Mouse (Mus musculus) heart, embryonic 12.5 days (tissue): ENCODE measurements around the gene Eci1. TPM values are rescaled to one million over a fixed set of nuclear protein-coding genes. Genes with fewer than 3 reads are reported as not detected.
"Not testable (repeated sequence)": the region's sequence is repeated elsewhere in the genome, so short reads cannot be mapped to it uniquely, and the experiment has no call there.

Experiments
- ATAC-seq: fragments of 200-750 bp; cut with Nextera tagmentation; 2 replicates; pipeline ENCODE4 v1.8.0; 2017; ENCODE audit warnings: moderate TSS enrichment, moderate library complexity; ENCODE audit not compliant: insufficient number of reproducible peaks, low FRiP score
- H3K27ac ChIP-seq: fragments of 300-500 bp; sonication (generic); 2 replicates; pipeline ENCODE4 v1.5.1; 2016; ENCODE audit warnings: mild to moderate bottlenecking, moderate library complexity; ENCODE audit not compliant: poor library complexity, severe bottlenecking
- H3K27me3 ChIP-seq: fragments of 300-500 bp; sonication (generic); replicated peaks from 2 replicates; pipeline ENCODE4 v1.6.1; 2016; ENCODE audit warnings: mild to moderate bottlenecking, moderate library complexity
- H3K36me3 ChIP-seq: fragments of 300-500 bp; sonication (generic); 2 replicates; pipeline ENCODE4 v1.6.1; 2016; ENCODE audit warnings: mild to moderate bottlenecking, moderate library complexity
- H3K4me1 ChIP-seq: fragments of 300-500 bp; sonication (generic); replicated peaks from 2 replicates; pipeline ENCODE4 v1.6.1; 2016; ENCODE audit warnings: mild to moderate bottlenecking
- H3K4me2 ChIP-seq: fragments of 300-500 bp; sonication (generic); 2 replicates; pipeline ENCODE4 v1.6.1; 2016; ENCODE audit warnings: mild to moderate bottlenecking, moderate library complexity
- H3K4me3 ChIP-seq: fragments of 300-500 bp; sonication (generic); 2 replicates; pipeline ENCODE4 v1.5.1; 2016; ENCODE audit warnings: mild to moderate bottlenecking
- H3K9ac ChIP-seq: fragments of 300-500 bp; sonication (generic); 2 replicates; pipeline ENCODE4 v1.6.1; 2016; ENCODE audit warnings: mild to moderate bottlenecking, moderate library complexity
- H3K9me3 ChIP-seq: fragments of 300-500 bp; sonication (generic); replicated peaks from 2 replicates; pipeline ENCODE4 v1.6.1; 2016; ENCODE audit warnings: mild to moderate bottlenecking, moderate library complexity
- WGBS: fragments of 180-500 bp; shearing (Covaris S2); methylation state at CpG from one replicate; pipeline ENCODE4 v1.1.7; 2016; 5-methylcytosine and 5-hydroxymethylcytosine counted together
- polyA plus RNA-seq: library from polyadenylated mRNA; unstranded; fragments of >200 nt; fragmentation: Nextera tagmentation; extraction: Ambion mirVana; gene quantifications from 2 replicates; pipeline ENCODE4 v1.2.1, GENCODE M21; 2016

Gene Eci1
- polyA plus RNA-seq, 1 experiment from 2014 or later, result 209 TPM

DNA sequence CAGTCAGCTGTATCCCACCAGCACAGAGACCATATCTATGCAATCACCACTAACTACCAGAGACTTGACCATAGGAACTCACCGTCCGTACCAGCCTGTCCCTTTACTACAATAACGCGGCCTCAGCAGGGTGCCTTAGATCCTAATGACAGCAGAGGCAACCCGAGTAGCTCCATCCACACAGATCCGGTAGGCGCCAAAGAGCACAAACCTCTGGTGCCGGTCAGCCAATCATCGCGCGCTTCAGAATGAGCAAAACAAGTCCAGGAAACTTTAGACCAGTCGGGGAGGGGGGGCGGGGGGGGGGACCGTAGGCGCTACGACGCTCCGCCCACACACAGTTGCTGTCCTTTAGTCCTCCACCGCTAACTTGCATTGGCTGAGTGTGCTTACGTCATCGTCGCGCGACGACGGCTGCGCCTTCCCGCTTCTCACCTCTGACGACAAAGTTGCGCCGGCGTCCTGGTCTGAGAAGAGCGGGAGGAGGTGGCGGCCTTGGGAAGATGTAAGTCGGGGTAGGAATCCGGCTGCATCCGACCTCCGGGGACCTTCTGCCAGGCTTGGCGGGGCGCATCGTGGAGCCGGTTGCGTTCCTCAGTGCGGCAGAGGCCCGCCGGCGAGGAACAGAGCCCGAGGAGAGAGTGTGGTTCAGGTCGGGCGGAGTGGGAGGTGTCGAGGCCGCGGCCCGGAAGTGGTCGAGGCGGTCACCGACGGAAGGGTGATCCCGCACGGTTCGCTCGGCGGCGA lies 12.0 kb upstream of the Eci1 start, which contains the start of gene Rnps1:
Gene Rnps1, plus strand, starts transcription at position 336 of the 747 bp plus-strand sequence.
- H3K27me3 ChIP-seq, result no peaks in the 10 kb centered on the region
- H3K27ac ChIP-seq, result peak within 1 kb of the TSS; percentile 96
- peak within 1 kb of the TSS; percentile 99 for H3K4me2 ChIP-seq
- peak within 1 kb of the TSS; percentile 94 for H3K9ac ChIP-seq
- peak; percentile 94 for ATAC-seq
- under 1% methylated on average over 64 of the region's 64 CpGs for WGBS
- peaks cover 52% of the 10 kb centered on the region for H3K36me3 ChIP-seq
- H3K4me1 ChIP-seq, result peaks cover 39% of the 10 kb centered on the region
- H3K9me3 ChIP-seq, result no peaks in the 10 kb centered on the region
- H3K4me3 ChIP-seq, result peak within 1 kb of the TSS; percentile 98

DNA sequence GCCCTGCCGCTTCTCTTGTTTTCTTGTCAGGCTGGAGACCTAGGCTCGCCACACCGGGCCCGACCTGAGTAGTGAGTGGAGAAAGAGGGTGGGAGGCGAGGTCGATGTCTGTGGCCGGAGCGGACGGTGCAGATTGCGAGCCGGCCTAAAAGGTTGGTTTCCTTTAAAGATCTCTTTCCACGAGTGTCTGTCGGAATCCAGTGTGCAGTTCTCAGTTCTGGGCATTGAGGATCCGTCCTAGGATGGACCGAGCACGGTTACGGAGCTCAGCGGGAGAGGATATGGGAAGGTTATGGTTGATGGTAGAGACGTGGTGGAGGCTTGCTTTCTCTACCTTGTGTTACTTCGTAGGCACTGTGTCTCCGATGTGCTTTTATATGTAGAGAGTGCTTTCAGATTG lies 11.4 kb upstream of the Eci1 start:
- ATAC-seq, result no peak
- under 1% methylated on average over 21 of the region's 21 CpGs for WGBS
- peaks cover 52% of the 10 kb centered on the region for H3K36me3 ChIP-seq

DNA sequence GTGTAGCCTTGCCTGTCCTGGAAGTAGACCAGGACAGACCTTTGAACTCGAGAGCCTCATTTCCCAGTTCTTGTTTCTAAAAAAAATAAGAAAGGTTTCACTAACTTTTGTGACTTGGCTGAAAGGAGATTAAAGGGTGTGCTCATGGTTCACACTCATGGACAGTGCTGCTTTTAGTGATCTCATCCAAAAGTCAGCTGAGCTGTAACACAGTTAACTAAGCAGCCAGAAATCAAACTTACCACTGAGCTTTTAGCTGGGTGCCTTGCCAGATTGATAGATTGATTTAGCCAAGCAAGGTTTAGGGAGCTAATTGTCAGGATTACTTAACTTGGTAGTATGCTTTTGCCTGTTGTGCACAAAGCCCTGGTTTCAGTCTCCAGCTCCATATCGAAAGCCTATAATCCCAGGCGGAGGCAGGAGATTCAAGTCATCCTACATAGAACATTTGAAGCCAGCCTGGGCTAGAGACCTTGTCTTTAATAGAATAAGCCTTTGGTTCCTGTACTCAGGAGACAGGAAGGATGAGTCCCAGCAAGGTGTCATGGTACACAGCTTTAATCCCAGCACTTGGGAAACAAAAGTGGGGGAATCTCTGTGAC lies 10.3 kb upstream of the Eci1 start:
- no peaks in the 10 kb centered on the region for H3K27me3 ChIP-seq
- no peaks in the 10 kb centered on the region for H3K9me3 ChIP-seq
- peaks cover 56% of the 10 kb centered on the region for H3K36me3 ChIP-seq
- peak overlapping the region; percentile 99 for H3K4me2 ChIP-seq
- peak overlapping the region; percentile 98 for H3K4me3 ChIP-seq
- no peak for ATAC-seq
- no peak overlapping the region for H3K27ac ChIP-seq
- H3K9ac ChIP-seq, result peak overlapping the region; percentile 94
- WGBS, result 75% methylated on average over 3 of the region's 3 CpGs
- H3K4me1 ChIP-seq, result peaks cover 39% of the 10 kb centered on the region

More for the DNA sequence above, 11.4 kb upstream of the Eci1 start:
- Histone ChIP-seq H3K4me2 (peak overlapping the region; percentile 99), H3K27me3 (no peaks in the 10 kb centered on the region), H3K9me3 (no peaks in the 10 kb centered on the region), H3K4me1 (peaks cover 39% of the 10 kb centered on the region), H3K9ac (peak overlapping the region; percentile 94), H3K4me3 (peak overlapping the region; percentile 98), H3K27ac (peak overlapping the region; percentile 96)

DNA sequence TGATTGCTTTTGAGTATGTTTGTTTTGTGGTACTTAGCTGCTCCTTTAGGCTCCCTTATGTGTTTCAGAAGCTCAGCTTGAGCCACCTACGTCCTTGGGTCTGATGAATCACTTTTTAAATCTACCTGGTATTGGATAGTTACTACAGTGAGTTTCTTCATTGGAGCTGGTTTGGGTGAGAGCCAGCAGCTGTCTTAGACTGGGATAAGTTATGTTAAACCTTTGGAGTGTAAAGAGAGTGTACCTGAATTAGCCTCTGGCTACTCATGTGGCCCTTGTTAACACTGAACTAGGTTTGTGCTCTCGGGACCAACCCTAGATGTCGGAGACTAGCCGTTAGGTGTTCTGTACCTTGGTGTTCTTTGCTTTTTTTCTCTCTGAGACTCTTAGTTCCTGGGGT lies 3.3 kb upstream of the Eci1 start:
- ATAC-seq, result no peak
- Histone ChIP-seq H3K27me3 (no peaks in the 10 kb centered on the region), H3K9ac (no peak overlapping the region), H3K27ac (no peak overlapping the region), H3K4me3 (no peak overlapping the region), H3K9me3 (no peaks in the 10 kb centered on the region), H3K36me3 (peaks cover 71% of the 10 kb centered on the region), H3K4me2 (no peak overlapping the region), H3K4me1 (peaks cover 6% of the 10 kb centered on the region; the same call in 1 of the 2 replicates)
- WGBS, result 95% methylated on average over 4 of the region's 4 CpGs

DNA sequence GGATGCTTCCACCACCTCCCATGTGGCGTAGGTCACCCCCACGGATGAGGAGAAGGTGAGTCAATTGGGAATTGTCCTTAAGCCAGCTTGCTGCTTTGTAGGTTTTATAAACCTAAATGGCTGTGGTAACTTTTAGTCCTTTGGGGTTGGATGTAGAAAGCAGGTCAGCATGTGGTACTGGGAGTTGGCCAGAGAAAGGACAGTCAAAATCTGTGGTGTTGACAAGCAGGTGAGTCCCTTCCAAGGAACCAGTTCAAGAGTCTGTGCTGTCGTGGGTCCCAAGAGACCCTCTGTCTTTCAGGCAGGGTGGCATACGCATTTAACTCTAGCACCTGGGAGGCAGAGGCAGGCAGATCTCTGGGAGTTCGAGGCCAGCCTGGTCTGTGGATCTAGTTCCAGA lies 2.0 kb upstream of the Eci1 start:
- no peaks in the 10 kb centered on the region for H3K27me3 ChIP-seq
- H3K9ac ChIP-seq, result no peak overlapping the region
- H3K4me2 ChIP-seq, result no peak overlapping the region
- H3K27ac ChIP-seq, result no peak overlapping the region
- peaks cover 57% of the 10 kb centered on the region for H3K36me3 ChIP-seq
- WGBS, result 96% methylated on average over 5 of the region's 5 CpGs
- no peak for ATAC-seq
- no peak overlapping the region for H3K4me3 ChIP-seq
- peaks cover 14% of the 10 kb centered on the region for H3K4me1 ChIP-seq
- no peaks in the 10 kb centered on the region for H3K9me3 ChIP-seq

DNA sequence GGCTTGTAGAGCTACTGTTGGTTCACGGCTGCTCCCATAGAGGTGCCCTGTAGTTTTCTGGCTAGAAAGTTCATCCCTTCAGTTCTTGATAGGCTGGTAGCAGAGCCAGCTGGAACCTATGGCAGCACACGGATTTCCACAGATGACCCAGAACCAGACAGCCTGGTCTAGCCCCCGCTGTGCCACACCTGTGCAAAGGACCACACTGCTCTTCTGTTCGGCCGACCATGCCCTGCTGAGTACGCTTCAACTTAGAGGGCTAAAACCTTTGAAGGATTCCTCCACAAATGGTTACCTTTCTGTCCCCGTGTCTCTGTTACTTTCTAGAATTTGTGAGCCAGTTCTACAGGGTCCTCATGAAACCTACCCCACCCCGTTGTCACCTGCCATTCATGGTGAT lies 1.1 kb upstream of the Eci1 start:
- not testable (repeated sequence) for H3K4me3 ChIP-seq, H3K9ac ChIP-seq, H3K27me3 ChIP-seq, H3K9me3 ChIP-seq, ATAC-seq, H3K4me2 ChIP-seq, H3K27ac ChIP-seq
- H3K36me3 ChIP-seq, result peaks cover 48% of the 10 kb centered on the region
- peaks cover 22% of the 10 kb centered on the region for H3K4me1 ChIP-seq
- WGBS, result 94% methylated on average over 6 of the region's 8 CpGs

DNA sequence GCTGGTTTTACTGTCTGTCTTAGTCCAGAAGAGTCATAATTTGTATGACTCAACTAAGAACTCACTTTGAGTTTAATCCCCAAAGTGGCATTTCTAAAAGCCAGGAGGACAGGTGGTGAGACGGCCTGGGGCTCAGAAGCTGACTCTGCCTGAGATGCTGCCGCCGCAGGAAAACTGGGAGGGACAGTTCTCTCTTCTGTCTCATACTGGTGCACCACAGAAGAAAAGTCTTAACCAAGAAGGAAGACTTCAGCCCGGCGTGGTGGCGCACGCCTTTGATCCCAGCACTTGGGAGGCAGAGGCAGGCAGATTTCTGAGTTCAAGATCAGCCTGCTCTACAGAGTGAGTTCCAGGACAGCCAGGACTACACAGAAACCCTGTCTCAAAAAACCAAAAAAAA lies 536 bp upstream of the Eci1 start:
- Histone ChIP-seq H3K27ac (peak overlapping the region; percentile 98; the same call in 1 of the 2 replicates), H3K4me1 (peaks cover 28% of the 10 kb centered on the region), H3K27me3 (no peaks in the 10 kb centered on the region), H3K4me2 (peak overlapping the region; percentile 66), H3K9me3 (no peaks in the 10 kb centered on the region), H3K4me3 (peak overlapping the region; percentile 80; the same call in 1 of the 2 replicates), H3K9ac (no peak overlapping the region), H3K36me3 (peaks cover 43% of the 10 kb centered on the region)
- ATAC-seq, result no peak
- 90% methylated on average over 7 of the region's 7 CpGs for WGBS

DNA sequence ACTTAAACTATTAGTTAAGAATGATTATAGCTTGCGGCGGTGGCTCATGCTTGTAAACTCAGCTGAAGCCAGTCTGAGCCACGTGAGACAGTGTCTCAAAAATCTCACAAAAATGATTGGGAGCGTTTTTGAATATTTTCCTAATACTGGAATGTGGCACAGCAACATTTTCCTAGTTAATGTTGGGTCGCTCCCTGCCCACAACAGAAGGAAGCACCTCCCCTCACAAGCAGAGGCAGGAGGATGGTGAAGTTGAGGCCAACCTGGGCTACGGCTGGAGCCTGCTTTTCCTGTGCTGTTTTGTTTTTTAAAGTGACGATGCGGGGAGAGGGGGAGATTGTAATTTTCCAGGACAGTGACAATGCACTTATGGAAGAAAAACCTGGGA lies 723 bp downstream of the Eci1 start:
- 5% methylated on average over 8 of the region's 8 CpGs for WGBS
- Histone ChIP-seq H3K36me3 (peaks cover 35% of the 10 kb centered on the region), H3K27me3 (no peaks in the 10 kb centered on the region), H3K4me2 (peak overlapping the region; percentile 66), H3K4me1 (peaks cover 28% of the 10 kb centered on the region), H3K9me3 (no peaks in the 10 kb centered on the region), H3K9ac (peak overlapping the region; percentile 92), H3K27ac (peak overlapping the region; percentile 98), H3K4me3 (peak overlapping the region; percentile 80)
- 0 out of 2 replicates have a peak, but pooled peaks have one; percentile 27 for ATAC-seq

DNA sequence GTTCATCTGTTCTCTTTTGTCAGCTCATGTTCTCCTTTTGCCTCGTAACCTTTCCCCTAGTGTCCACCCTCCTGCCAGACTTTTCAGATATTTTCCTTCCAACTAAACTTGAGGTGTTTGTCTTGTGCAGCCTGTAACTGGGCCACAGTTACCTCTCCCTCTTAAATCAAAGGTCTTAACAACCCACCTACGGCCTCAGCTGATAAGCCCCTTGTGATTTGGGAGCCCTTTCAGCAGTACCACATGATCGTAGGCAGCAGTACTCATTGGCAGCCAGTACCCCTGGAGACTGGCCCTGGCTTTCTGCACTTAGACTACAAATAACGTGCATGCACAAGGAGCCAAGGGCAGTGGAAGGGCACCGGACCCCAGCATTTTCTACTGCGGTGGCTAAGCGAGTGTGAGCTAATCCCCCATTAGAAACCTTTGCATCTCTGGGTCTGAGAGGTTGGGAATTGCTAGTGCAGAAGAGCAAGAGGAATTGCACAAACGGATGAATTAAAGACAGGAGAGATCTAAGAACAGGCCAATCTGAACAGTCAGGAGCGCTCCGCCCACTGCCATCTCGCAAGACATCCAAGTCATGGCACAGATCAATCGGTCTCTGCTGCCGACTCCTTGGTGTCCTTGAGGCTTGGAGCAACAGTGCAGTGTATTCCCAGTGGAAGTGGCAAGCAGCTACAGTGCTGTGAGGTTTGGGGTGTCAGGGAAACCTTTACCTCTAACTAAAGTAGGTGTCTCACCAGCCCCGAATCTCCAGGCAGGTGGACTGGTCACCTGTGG lies 3.0 kb downstream of the Eci1 start:
- Histone ChIP-seq H3K9ac (peak overlapping the region; percentile 47), H3K4me3 (no peak overlapping the region; the same call in 1 of the 2 replicates), H3K27ac (peak overlapping the region; percentile 88), H3K27me3 (no peaks in the 10 kb centered on the region), H3K36me3 (peaks cover 33% of the 10 kb centered on the region), H3K4me1 (peaks cover 28% of the 10 kb centered on the region), H3K4me2 (peak overlapping the region; percentile 42), H3K9me3 (no peaks in the 10 kb centered on the region)
- no peak for ATAC-seq
- 61% methylated on average over 14 of the region's 14 CpGs for WGBS

DNA sequence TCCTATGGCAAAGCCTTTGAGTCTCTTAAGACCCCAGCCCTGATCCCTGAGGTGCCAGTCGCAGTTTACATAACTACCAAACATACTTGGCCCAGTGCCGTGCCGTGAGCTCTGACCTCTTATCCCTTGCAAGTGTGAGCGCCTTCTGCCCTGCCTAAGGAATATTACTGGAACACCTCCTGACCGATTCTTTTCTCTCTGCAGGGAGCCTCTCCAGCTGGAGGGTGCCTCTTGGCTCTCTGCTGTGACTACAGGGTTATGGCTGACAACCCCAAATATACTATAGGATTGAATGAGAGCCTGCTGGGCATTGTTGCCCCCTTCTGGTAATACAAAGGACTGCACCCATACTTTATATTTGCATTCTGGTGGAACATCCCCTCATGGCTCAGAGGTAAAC lies 10.6 kb downstream of the Eci1 start:
- Histone ChIP-seq H3K4me2 (no peak overlapping the region), H3K4me3 (no peak overlapping the region), H3K4me1 (no peaks in the 10 kb centered on the region), H3K27me3 (no peaks in the 10 kb centered on the region), H3K27ac (no peak overlapping the region), H3K9me3 (no peaks in the 10 kb centered on the region), H3K9ac (no peak overlapping the region), H3K36me3 (peaks cover 93% of the 10 kb centered on the region)
- ATAC-seq, result no peak
- 81% methylated on average over 5 of the region's 5 CpGs for WGBS

DNA sequence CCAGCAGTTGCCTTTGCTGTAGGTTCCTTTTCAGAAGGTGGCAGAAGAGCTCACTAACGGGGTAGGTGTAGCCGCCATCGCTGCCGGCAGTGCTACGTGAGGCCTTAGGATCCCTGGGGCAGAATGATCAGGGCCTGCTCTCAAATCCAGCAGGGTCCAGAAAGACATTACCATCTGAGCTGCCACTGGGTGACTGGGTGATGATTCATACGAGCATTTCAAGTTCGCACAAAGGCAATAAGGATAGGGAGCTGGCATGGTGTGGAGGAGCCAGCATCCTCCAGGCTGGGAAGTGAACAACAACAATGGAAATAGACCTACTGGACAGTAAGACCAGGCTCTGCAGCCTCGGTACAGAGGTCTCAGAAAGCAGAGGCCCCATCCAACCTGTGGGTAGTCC lies 13.9 kb downstream of the Eci1 start:
- H3K27me3 ChIP-seq, result no peaks in the 10 kb centered on the region
- H3K9me3 ChIP-seq, result no peaks in the 10 kb centered on the region
- peaks cover 94% of the 10 kb centered on the region for H3K36me3 ChIP-seq
- 89% methylated on average over 8 of the region's 8 CpGs for WGBS
- H3K27ac ChIP-seq, result no peak overlapping the region
- no peak overlapping the region for H3K9ac ChIP-seq
- H3K4me1 ChIP-seq, result no peaks in the 10 kb centered on the region
- H3K4me3 ChIP-seq, result no peak overlapping the region
- ATAC-seq, result no peak
- no peak overlapping the region for H3K4me2 ChIP-seq
